Mouse (Mus musculus) hindbrain, embryonic 12.5 days (tissue): ENCODE data around the gene Gm20604. TPM values are rescaled to one million over a fixed set of nuclear protein-coding genes. Genes with fewer than 3 reads are reported as not detected.

Experiments
- ATAC-seq: fragments of 200-750 bp; cut with Nextera tagmentation; 2 replicates; pipeline ENCODE4 v1.8.0; 2017; ENCODE audit warnings: moderate TSS enrichment; ENCODE audit not compliant: low FRiP score
- H3K27ac ChIP-seq: fragments of 300-500 bp; sonication (generic); 2 replicates; pipeline ENCODE4 v1.5.1; 2016; ENCODE audit warnings: mild to moderate bottlenecking
- H3K27me3 ChIP-seq: fragments of 300-500 bp; sonication (generic); 2 replicates; pipeline ENCODE4 v1.6.1; 2016; ENCODE audit warnings: mild to moderate bottlenecking
- H3K36me3 ChIP-seq: fragments of 300-500 bp; sonication (generic); 2 replicates; pipeline ENCODE4 v1.6.1; 2016; ENCODE audit warnings: mild to moderate bottlenecking
- H3K4me1 ChIP-seq: fragments of 300-500 bp; sonication (generic); 2 replicates; pipeline ENCODE4 v1.6.1; 2016
- H3K4me2 ChIP-seq: fragments of 300-500 bp; sonication (generic); replicated peaks from 2 replicates; pipeline ENCODE4 v1.6.1; 2016; ENCODE audit warnings: mild to moderate bottlenecking
- H3K4me3 ChIP-seq: fragments of 300-500 bp; sonication (generic); 2 replicates; pipeline ENCODE4 v1.5.1; 2016; ENCODE audit warnings: mild to moderate bottlenecking
- H3K9ac ChIP-seq: fragments of 300-500 bp; sonication (generic); 2 replicates; pipeline ENCODE4 v1.6.1; 2016; ENCODE audit warnings: mild to moderate bottlenecking, moderate library complexity
- H3K9me3 ChIP-seq: fragments of 300-500 bp; sonication (generic); replicated peaks from 2 replicates; pipeline ENCODE4 v1.6.1; 2016; ENCODE audit warnings: mild to moderate bottlenecking
- WGBS: fragments of 180-500 bp; shearing (Covaris S2); methylation state at CpG from one replicate; pipeline ENCODE4 v1.1.7; 2016; 5-methylcytosine and 5-hydroxymethylcytosine counted together
- polyA plus RNA-seq: library from polyadenylated mRNA; unstranded; fragments of >200 nt; fragmentation: Nextera tagmentation; extraction: Ambion mirVana; gene quantifications from 2 replicates; pipeline ENCODE4 v1.2.1, GENCODE M21; 2016

Gm20604 gene
- polyA plus RNA-seq, 1 experiment from 2014 or later = 32.2 TPM

DNA sequence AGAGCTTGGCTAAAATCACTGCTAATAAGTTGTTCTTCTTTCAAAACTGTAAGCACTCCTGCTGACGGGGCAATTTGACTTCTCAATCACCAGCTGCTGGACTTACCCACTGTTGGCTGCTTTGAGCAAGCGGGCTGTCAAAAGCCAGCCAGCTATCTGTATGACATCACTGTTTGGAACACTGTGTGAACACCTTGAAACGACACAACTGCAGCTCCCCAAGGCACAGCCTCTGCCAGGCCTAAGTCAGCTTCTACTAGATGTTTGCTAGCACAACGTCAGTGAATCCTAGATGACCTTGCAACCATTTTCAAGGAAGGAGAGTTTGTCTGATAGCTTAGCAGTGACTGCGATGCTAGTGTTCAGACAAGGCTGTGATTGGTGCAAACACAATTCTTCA lies 19.4 kb downstream of the Gm20604 start:
- no peak overlapping the region for H3K27ac ChIP-seq
- H3K4me3 ChIP-seq = no peak overlapping the region
- no peak for ATAC-seq
- H3K4me2 ChIP-seq = no peak overlapping the region
- no peaks in the 10 kb centered on the region for H3K27me3 ChIP-seq
- no peaks in the 10 kb centered on the region for H3K36me3 ChIP-seq
- no peak overlapping the region for H3K9ac ChIP-seq
- H3K9me3 ChIP-seq = no peaks in the 10 kb centered on the region
- H3K4me1 ChIP-seq = peaks cover 11% of the 10 kb centered on the region
- WGBS = 82% methylated on average over 5 of the region's 5 CpGs

DNA sequence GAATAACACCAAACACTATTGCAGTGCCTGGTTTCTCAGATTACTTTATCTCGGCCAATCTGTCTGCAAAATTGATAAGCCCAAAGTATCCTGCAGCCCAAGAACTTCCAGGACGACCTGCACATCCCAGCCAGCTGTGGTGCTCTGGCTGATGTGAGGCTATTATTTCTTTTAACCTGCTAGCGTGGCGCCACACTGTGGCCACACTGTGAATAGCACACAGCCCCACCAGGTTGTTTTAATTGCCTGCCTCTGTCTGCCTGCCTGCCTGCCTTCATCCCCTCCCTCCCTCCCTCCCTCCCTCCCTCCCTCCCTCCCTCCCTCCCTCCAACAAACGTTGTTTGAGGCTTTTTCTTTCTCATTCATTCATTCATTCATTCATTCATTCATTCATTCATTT lies 25.1 kb downstream of the Gm20604 start:
- no peak overlapping the region for H3K4me2 ChIP-seq
- H3K36me3 ChIP-seq = no peaks in the 10 kb centered on the region
- no peaks in the 10 kb centered on the region for H3K9me3 ChIP-seq
- no peak overlapping the region for H3K9ac ChIP-seq
- H3K27me3 ChIP-seq = no peaks in the 10 kb centered on the region
- ATAC-seq = no peak
- no peak overlapping the region for H3K4me3 ChIP-seq
- peaks cover 19% of the 10 kb centered on the region for H3K4me1 ChIP-seq
- H3K27ac ChIP-seq = no peak overlapping the region
- WGBS = 17% methylated on average over 4 of the region's 5 CpGs

DNA sequence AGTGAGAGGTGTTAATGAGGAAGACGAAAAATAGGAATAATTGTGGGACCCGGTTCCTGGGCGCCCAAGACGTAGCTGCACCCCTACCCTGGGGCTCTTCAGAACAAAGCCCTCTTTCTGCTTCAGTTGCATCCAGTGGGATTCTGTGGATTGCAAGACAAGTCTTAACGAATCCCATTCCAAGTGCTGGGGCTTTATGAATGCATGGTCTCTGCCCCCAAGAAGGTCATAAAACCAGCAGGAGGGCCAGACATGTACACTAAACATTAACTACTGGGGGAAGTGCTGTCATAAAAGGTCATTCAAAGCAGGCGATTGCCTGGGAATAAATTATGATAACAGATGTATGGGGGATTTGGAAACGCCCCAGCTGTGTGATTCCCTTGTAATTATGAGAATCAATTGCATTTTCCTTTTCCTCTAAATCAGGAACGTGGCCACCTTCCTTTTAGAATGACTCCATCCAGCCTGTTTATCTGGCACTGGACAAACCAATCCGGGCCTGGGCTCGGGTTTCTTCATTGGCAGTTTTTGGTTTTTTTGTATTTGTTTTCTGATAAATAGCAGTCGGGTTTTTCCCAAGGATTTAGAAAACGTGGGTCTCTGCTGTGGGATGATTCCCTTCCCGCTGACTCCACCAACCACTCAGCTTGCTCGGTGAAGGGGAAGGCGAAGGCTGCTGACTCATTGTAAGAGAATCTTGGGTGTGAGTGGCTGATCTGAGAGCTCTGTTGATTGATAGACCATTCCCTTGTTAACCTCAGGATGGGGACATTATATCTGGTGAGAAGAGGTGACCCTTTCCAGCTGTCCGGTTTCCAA lies 27.5 kb downstream of the Gm20604 start:
- 27% methylated on average over 16 of the region's 16 CpGs for WGBS
- Histone ChIP-seq H3K27ac (peak overlapping the region; percentile 95), H3K36me3 (no peaks in the 10 kb centered on the region), H3K9ac (peak overlapping the region; percentile 5; the same call in 1 of the 2 replicates), H3K4me3 (0 out of 2 replicates have a peak overlapping the region, but pooled peaks have one; percentile 3), H3K27me3 (no peaks in the 10 kb centered on the region), H3K4me1 (peaks cover 19% of the 10 kb centered on the region), H3K4me2 (peak overlapping the region; percentile 48), H3K9me3 (no peaks in the 10 kb centered on the region)
- peak; percentile 70 for ATAC-seq

DNA sequence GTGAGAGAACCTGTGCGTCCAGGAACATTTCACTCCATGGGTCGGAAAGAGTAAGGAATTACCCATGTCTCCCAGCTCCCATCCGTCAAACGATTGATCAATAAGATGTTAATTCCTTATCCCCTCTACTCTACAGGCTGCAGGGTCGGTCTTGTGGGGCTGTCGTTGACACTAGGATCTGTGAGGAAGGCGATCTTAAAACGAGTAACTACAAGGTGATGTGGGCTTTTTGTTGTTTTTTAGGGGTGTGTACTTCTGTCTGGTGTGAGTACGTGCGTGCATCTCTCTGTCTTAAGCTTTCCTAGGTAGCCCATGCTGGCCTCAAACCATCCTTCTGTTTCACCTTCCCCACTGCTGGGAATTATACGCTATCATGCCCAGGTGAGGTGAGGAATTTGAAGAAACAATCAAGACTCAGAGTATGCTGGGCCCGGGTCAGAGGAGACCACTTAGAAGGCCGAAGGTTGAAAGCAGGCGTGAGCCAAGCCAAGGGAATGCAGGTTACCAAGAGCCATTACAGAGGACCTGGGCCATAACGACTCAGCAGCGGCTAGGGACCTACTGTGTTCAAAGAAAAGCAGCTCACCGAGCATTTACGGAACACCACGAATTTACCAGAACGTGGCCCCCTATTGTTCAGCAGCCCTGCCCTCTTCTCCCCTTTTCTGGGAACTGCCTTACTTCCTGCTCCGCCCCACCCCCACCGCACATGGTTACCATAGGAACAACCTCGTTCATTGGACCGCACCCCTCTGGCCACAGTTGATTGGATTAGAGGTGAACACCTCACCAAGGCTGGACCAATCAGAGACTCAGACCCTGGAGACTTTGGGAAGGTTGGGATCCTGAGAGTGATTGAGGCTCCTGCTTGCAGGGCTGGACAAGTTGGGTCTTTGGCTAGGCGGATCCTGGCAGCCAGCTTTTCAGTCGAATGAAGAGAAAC lies 28.3 kb downstream of the Gm20604 start:
- Histone ChIP-seq H3K27ac (peak overlapping the region; percentile 95), H3K4me1 (peaks cover 19% of the 10 kb centered on the region), H3K27me3 (no peaks in the 10 kb centered on the region), H3K9ac (peak overlapping the region; percentile 5; the same call in 1 of the 2 replicates), H3K9me3 (no peaks in the 10 kb centered on the region), H3K36me3 (no peaks in the 10 kb centered on the region), H3K4me3 (peak overlapping the region; percentile 13), H3K4me2 (peak overlapping the region; percentile 48)
- ATAC-seq = peak; percentile 98
- WGBS = 30% methylated on average over 26 of the region's 26 CpGs

DNA sequence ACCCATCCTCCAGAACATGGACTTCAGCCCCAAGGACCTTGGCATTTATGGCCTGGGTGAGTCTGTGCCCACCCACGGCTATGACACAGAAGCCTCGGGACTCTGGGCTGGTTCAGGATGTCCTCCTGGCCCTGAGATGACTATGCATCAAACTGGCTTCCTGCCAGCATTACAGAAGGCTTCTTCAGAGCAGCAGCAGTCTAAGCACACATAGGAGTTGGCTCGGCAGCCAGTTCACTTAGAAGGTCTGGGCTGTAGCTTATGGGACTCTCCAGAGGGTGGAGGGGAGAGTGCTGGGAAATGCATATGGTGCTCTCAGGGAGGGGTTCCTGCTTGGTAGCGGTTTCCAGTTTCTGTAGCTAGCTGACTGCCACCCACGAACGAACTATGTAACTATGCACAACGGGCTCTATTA lies 32.7 kb downstream of the Gm20604 start:
- H3K27me3 ChIP-seq = no peaks in the 10 kb centered on the region
- no peak for ATAC-seq
- H3K36me3 ChIP-seq = no peaks in the 10 kb centered on the region
- no peak overlapping the region for H3K9ac ChIP-seq
- H3K27ac ChIP-seq = no peak overlapping the region
- WGBS = 74% methylated on average over 7 of the region's 7 CpGs
- no peaks in the 10 kb centered on the region for H3K9me3 ChIP-seq
- no peak overlapping the region for H3K4me2 ChIP-seq
- peaks cover 13% of the 10 kb centered on the region for H3K4me1 ChIP-seq
- H3K4me3 ChIP-seq = no peak overlapping the region

DNA sequence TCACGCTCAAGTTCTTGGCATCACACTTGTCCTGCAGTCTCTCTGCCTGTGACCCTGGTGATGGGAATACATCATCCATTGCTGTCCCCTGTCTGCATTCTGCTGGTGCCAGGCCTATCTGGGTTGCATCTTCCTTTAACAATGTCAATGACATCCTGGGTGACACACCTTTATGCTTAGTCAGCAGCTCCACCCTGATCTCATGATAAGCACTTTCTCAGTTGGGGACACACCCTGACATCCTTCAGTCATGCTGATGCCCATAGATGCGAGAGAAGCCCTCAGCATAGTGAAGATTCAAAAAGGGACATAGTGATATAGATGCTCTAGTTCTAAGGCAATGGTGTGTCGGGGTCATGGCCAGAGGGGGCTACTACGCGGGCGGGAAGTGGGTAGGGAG lies 33.3 kb downstream of the Gm20604 start:
- H3K4me2 ChIP-seq = no peak overlapping the region
- H3K9me3 ChIP-seq = no peaks in the 10 kb centered on the region
- no peaks in the 10 kb centered on the region for H3K36me3 ChIP-seq
- H3K27ac ChIP-seq = no peak overlapping the region
- peaks cover 9% of the 10 kb centered on the region for H3K4me1 ChIP-seq
- H3K27me3 ChIP-seq = no peaks in the 10 kb centered on the region
- no peak overlapping the region for H3K9ac ChIP-seq
- no peak overlapping the region for H3K4me3 ChIP-seq
- 87% methylated on average over 6 of the region's 6 CpGs for WGBS
- ATAC-seq = no peak

DNA sequence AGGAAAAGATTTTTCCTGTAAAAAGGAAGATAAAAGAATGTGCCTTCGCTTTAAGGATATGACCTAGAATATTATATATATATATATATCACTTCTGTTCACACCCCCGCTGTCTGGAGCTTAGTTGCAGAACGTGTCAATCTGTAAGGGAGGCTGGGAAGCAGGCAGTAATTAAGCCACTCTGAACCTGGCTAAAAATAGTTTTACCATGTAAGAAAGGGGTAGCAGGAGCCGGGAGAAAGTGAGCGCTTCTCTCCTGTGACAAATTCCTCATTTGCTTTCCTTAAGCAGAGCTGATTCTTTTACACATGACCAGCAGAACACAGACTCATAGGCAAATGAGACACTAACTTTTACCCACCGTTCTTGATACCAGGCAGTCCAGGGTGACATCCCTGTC lies 34.6 kb downstream of the Gm20604 start:
- H3K4me2 ChIP-seq = no peak overlapping the region
- H3K4me3 ChIP-seq = no peak overlapping the region
- H3K9me3 ChIP-seq = no peaks in the 10 kb centered on the region
- no peak overlapping the region for H3K27ac ChIP-seq
- H3K9ac ChIP-seq = no peak overlapping the region
- H3K4me1 ChIP-seq = peaks cover 8% of the 10 kb centered on the region
- no peaks in the 10 kb centered on the region for H3K27me3 ChIP-seq
- no peaks in the 10 kb centered on the region for H3K36me3 ChIP-seq
- ATAC-seq = no peak
- 77% methylated on average over 6 of the region's 6 CpGs for WGBS

DNA sequence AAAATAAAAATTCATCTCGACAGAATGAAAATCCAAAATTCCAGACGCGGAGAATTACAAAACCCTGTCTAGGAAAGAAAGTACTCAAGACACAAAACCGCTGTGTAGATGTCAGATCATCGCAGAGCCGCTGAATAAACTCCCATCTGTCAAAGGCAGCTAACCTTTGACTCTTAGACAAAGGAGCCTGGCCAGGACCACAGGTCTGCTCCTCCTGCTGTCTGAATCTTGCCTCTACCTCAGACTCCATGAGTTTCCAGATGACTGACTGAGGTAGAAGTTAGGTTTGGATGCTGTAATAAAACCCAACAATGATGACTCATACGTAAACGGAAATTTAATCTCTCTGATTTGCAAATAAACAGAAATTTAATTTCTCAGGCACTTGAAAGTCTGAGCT lies 35.5 kb downstream of the Gm20604 start:
- 55% methylated on average over 8 of the region's 8 CpGs for WGBS
- Histone ChIP-seq H3K9me3 (no peaks in the 10 kb centered on the region), H3K4me2 (no peak overlapping the region), H3K4me3 (no peak overlapping the region), H3K4me1 (peaks cover 8% of the 10 kb centered on the region), H3K27me3 (no peaks in the 10 kb centered on the region), H3K36me3 (no peaks in the 10 kb centered on the region), H3K9ac (no peak overlapping the region), H3K27ac (no peak overlapping the region)
- ATAC-seq = no peak

DNA sequence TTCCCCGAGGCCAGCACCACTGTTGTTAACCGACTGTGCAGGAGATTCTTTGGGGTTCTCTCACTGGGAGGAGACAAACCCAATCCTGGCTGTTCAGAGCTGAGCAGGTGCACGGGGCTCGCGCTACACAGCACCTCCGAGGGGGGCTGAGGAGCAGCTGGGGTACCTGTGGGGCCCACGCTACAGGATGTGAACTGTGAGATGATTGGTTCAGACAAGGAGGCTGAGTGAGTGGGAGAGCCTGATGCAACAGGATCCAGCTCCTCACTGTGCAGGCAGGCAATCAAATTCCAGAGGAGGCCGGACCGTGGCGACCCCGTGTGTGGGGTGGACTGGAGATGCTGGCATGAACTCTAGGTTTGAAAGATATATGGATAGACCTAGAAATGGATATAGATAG lies 36.0 kb downstream of the Gm20604 start:
- H3K27ac ChIP-seq = no peak overlapping the region
- H3K4me3 ChIP-seq = no peak overlapping the region
- ATAC-seq = peak; percentile 21; the same call in 1 of the 2 replicates
- no peaks in the 10 kb centered on the region for H3K36me3 ChIP-seq
- H3K9me3 ChIP-seq = no peaks in the 10 kb centered on the region
- H3K27me3 ChIP-seq = no peaks in the 10 kb centered on the region
- H3K9ac ChIP-seq = 0 out of 2 replicates have a peak overlapping the region, but pooled peaks have one; percentile 24
- peaks cover 8% of the 10 kb centered on the region for H3K4me1 ChIP-seq
- WGBS = 50% methylated on average over 11 of the region's 11 CpGs
- H3K4me2 ChIP-seq = no peak overlapping the region

DNA sequence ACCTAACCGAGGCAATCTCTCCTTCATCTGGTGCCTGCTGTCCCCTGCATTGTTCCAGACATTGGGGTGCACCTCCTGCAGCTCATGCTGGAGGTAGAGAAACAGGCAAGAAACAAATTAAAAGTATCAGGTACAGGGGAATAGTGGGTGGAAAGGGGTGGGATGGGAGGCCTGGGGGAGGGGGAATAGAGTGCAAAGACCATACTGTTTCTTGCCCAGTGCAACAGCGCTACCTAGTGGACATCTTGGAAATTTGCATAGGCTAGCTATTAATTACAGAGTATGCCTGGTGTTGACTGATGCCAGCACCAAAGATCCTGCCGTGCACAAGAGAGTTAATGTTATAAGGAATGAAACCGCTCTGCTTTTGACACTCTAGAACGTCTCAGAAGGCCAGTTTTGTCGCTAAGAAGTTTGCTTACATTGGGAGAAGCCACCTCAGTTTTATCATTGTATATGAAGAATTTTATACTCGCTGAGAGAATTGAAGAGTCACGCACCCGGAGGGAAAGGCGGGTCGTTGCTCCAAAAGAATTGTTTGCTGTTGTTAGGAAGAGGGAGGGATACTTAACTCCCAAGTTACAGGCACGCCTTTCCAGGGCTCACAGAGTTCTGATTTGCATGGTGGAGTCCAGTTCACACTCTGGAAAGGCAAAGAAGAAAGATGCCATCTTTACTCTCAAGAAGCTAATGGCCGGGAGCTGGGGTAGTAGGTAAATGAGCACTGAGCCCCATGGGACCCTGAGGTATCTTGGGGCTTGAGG lies 38.7 kb downstream of the Gm20604 start:
- no peak overlapping the region for H3K27ac ChIP-seq

DNA sequence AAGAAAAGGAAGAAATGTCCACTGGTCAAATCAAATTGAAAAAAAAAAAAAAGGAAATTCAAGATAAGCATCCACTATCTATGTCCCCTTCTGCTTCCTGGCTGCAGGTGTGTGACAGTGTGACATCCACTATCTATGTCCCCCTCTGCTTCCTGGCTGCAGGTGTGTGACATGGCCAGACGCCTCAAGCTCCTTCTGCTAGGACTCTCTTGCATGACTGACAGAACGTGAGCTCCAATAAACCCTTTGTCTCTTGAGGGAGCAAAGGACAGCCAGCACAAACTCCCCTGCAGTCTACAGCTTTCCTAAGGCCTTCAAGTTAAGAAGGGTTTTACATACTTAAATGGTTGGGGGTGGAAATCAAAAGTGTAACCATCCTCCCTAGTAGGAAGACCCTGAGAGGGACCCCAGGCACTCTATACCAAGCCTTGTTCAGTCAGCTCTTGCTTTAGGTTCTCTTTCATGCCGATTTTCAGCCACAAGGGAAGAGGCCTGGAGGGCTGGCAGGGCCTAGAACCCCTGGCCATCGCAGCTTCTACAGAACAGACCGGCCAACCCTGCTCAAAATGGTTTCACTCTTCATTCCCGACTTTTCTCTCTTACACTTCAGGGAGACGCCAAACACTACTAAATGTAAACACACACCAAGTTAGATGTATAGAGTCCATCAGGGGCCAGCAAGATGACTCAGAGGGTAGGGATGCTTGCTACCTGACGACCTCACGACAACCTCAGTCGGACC lies 43.6 kb downstream of the Gm20604 start:
- Histone ChIP-seq H3K9me3 (no peaks in the 10 kb centered on the region), H3K4me1 (peaks cover under 1% of the 10 kb centered on the region; the same call in 1 of the 2 replicates), H3K4me3 (no peak overlapping the region), H3K36me3 (no peaks in the 10 kb centered on the region), H3K9ac (no peak overlapping the region), H3K4me2 (no peak overlapping the region), H3K27me3 (no peaks in the 10 kb centered on the region), H3K27ac (no peak overlapping the region)
- 80% methylated on average over 10 of the region's 10 CpGs for WGBS
- ATAC-seq = no peak

More for the DNA sequence above, 38.7 kb downstream of the Gm20604 start:
- H3K9ac ChIP-seq = no peak overlapping the region
- H3K27me3 ChIP-seq = no peaks in the 10 kb centered on the region
- ATAC-seq = peak; percentile 64
- peaks cover 8% of the 10 kb centered on the region for H3K4me1 ChIP-seq
- 30% methylated on average over 13 of the region's 13 CpGs for WGBS
- H3K9me3 ChIP-seq = no peaks in the 10 kb centered on the region
- H3K4me3 ChIP-seq = no peak overlapping the region
- H3K36me3 ChIP-seq = no peaks in the 10 kb centered on the region
- peak overlapping the region; percentile 5; the same call in 1 of the 2 replicates for H3K4me2 ChIP-seq
